Mouse (Mus musculus): ENCODE measurements around the gene Cdh12. TPM values are rescaled to one million over a fixed set of nuclear protein-coding genes. Genes with fewer than 3 reads are reported as not detected.

The Cdh12 gene
- total RNA-seq, 2 experiments from 2014 or later, result 45.6 to 49.0 TPM

DNA sequence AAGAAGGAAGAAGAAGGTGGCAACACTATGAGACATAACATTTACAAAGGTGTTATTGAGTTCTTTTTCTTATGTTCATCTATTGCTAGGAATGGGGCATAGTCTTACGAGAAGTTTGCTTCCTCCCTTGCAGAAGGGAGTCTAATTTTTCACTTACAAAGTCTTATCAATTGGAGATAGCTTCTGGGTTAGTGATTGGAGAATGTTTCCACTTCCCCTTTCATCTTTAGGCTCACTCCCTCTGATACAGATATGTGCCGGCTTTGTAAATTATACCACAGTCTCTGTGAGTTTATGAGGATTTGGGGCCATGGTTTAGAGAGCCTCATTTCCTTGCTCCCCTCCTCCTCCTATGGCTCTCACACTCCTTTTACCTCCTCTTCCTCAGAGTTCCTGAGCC is 1009.0 kb downstream of the Cdh12 start:
- no peak for TF ChIP-seq CTCF (IDR thresholded peaks at IDR 0.05)
- no peak for DNase-seq (ENCODE audit: extremely low spot score in 1 of 2, low spot score in 2 of 2)
- intact Hi-C loops (cut with DNase I), result no loop called here
- Histone ChIP-seq H3K4me3 (no peak overlapping the region), H3K27ac (no peak overlapping the region)

DNA sequence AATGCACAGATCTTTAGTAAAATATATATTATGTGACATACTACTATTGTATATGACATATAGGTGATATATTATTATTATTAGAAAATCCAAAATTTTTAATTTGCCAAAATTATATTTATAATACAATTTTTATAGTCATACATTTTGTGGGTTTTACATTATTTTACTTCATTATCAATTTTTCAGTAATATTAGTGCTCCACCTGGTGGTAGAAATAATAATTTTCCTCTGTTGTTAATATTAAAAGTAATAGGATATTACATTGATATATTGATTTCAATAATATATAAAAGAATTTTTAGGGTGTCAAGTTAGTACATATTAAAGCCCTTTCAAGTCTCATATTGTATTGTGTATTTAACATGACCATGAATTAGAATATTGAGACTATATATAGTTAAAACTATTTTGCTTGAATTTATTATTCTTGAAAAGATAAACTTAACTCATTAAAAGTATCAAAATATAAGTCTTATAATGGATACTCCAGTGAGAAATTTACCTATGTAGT is 1070.3 kb downstream of the Cdh12 start:
- TF ChIP-seq CTCF (IDR thresholded peaks at IDR 0.05), result peak; percentile 54
- H3K4me3 ChIP-seq, result no peak overlapping the region

DNA sequence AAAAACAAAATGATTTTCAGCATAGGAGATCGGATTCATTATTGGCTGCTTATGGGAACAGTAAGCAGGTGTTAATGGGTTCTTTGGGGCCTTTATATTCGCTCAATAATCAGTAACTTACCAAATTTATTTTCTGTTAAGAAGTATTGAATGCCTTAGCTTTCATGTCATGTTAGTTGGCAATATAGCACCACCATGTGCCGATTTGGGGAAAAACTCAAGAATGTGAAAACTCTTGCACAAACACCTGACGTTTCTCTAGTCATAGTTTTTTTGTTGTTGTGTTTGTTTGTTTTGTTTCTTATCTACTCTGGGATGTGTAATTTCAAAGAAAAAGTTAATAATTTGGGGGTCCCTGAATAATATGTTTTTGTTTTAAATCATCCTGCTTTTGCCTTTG is 1081.7 kb downstream of the Cdh12 start:
- no peak overlapping the region for H3K4me3 ChIP-seq
- TF ChIP-seq CTCF (IDR thresholded peaks at IDR 0.05), result peak; percentile 39
- intact Hi-C loops (cut with DNase I), result no loop called here
- DNase-seq (ENCODE audit: extremely low spot score in 1 of 2, low spot score in 2 of 2), result no peak
- no peak overlapping the region for H3K27ac ChIP-seq

More for the DNA sequence above, 1070.3 kb downstream of the Cdh12 start:
- intact Hi-C loops (cut with DNase I), result no loop called here
- no peak for DNase-seq (ENCODE audit: extremely low spot score in 1 of 2, low spot score in 2 of 2)
- no peak overlapping the region for H3K27ac ChIP-seq

DNA sequence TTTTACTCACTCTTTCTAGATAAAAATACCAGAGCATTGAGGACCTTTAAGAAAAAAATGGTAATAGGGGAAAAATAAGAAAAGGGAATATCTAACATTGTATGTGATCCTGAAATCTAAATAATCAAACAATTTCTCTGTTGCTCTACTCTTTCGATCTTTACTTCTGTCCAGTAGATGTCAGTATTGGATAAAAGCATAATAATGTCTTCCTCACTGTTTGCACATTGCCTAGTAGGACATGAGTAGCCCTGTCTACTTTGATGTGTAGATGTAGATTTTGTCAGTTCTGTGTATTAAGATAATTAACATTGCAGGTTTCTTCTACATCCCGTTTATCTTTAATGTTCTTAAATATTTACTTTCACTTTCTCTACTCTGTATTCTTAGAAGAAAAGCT is 1087.8 kb downstream of the Cdh12 start:
- DNase-seq (ENCODE audit: extremely low spot score in 1 of 2, low spot score in 2 of 2), result no peak
- intact Hi-C loops (cut with DNase I), result no loop called here
- TF ChIP-seq CTCF (IDR thresholded peaks at IDR 0.05), result peak; percentile 59

DNA sequence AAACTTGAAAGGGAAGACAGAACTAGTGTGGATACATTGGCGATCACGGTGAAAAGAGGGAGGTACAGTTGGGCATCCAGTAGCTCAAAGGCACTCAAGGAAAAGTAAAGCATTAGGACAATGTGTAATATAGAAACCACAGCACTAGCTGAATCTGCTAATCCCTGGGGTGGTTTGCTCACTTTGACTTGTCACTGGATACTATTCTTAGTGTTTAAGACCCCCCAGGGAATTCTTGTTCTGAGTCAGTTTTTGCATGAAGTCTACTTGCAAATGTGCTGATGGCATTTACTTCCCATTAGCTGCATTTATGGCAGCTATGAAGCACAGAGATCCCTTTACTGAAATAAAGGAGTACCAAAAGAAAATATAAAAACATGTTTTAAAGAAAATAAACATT is 1095.7 kb downstream of the Cdh12 start:
- Histone ChIP-seq H3K4me3 (no peak overlapping the region), H3K27ac (no peak overlapping the region)
- intact Hi-C loops (cut with DNase I), result no loop called here
- TF ChIP-seq CTCF (IDR thresholded peaks at IDR 0.05), result no peak
- DNase-seq (ENCODE audit: extremely low spot score in 1 of 2, low spot score in 2 of 2), result no peak

More for the DNA sequence above, 1087.8 kb downstream of the Cdh12 start:
- Histone ChIP-seq H3K4me3 (no peak overlapping the region), H3K27ac (no peak overlapping the region)

DNA sequence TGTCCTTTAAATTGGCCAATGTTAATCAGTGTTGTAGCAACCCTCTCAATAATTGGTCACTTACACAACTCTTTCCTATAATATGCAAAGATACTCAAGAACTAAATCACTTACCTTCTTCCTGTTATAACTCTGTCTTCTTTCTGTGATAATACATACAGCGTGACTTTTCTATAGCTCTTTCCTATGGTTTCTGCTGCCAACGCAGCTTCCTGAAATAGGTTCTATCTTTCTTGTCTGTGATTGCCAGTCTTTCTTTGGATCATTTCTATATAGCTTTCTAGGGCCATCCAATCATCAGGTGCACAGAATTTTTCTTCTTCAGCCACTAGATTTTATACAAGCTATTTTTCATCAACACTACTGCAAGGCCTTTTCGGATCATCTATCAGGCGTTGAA is 1106.9 kb downstream of the Cdh12 start:
- H3K27ac ChIP-seq, result no peak overlapping the region
- no peak for DNase-seq (ENCODE audit: extremely low spot score in 1 of 2, low spot score in 2 of 2)
- H3K4me3 ChIP-seq, result no peak overlapping the region
- TF ChIP-seq CTCF (IDR thresholded peaks at IDR 0.05), result no peak
- intact Hi-C loops (cut with DNase I), result no loop called here

DNA sequence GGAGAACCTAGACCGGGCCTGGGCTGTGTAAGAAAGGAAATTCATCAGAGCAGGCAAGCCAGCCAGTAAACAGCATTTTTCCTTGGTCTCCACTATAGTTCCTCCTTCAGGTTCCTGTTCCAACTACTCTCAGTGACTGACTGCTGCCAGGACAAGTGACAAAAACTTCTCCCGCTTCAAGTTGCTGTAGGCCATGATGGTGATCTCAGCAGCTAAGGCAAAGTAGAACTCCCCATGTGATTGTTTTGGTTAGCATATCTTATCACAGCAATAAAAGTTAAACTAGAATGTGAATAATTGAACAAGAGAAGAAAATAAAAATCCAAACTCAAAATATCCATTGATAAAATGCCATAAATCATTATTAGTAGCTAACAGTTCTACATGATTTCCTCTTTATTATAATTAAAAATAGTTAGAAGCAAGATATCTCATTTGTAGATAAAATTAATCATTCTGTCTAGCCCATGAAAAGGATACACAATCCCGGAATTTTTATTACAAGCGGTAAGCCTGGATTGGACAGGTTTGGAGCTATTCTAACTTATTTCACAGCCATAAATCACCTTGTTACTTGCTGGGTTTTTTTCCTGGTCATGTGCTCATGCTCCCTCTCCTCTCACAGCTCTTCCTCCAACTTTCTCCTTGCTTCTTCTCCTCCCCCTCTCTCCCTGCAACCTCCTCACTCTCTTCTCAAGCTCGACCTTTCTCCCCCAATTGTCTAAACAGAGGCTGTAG is 1117.4 kb downstream of the Cdh12 start:
- Histone ChIP-seq H3K27ac (no peak overlapping the region), H3K4me3 (no peak overlapping the region)
- intact Hi-C loops (cut with DNase I), result no loop called here
- TF ChIP-seq CTCF (IDR thresholded peaks at IDR 0.05), result no peak
- DNase-seq (ENCODE audit: extremely low spot score in 1 of 2, low spot score in 2 of 2), result no peak

DNA sequence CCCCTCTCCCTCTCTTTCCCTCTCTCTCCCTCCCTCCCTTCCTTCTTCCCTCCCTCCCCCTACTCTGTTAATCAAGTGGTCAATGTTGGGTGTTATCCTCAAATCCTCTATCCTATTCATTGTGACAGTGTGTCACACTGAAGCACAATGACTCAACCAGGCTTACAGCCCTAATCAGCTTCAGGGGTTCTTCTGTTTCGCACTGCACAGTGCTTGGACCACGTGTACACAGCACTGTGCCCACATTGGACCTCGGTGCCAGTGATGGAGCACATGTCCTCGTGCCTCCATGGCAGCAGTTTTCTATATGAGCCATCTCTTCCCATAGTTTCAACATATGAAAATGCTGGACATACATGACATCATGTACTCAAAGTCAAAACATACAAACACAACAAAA is 1155.4 kb downstream of the Cdh12 start:
- H3K27ac ChIP-seq, result no peak overlapping the region
- DNase-seq (ENCODE audit: extremely low spot score in 1 of 2, low spot score in 2 of 2), result no peak
- TF ChIP-seq CTCF (IDR thresholded peaks at IDR 0.05), result no peak
- no peak overlapping the region for H3K4me3 ChIP-seq
- intact Hi-C loops (cut with DNase I), result no loop called here

Small RNA genes within 50 kb of the gene (microRNA-seq; reads per million reads assigned to microRNA genes)
- 0 reads per million in 2 experiments for gene Gm27397

Other genes starting within 250 kb of the Cdh12 start
- gene Acot10, start 217.5 kb downstream of the Cdh12 start, total RNA-seq (2021), result not detected

Measured in left cerebral cortex, adult 2 months (tissue).